Mouse (Mus musculus) liver, embryonic 14 days (tissue): Measurements from ENCODE around the gene Prdm15. TPM values are rescaled to one million over a fixed set of nuclear protein-coding genes. Genes with fewer than 3 reads are reported as not detected.

ENCODE experiments used
- polyA plus RNA-seq: library from polyadenylated mRNA; depleted of rRNA; stranded (reverse); fragments of >200 nt; gene quantifications from 2 replicates; pipeline ENCODE4 v1.2.3, GENCODE M21; 2012; rRNA removed

The Prdm15 gene
- polyA plus RNA-seq = 3.5 TPM in 2 replicates

DNA sequence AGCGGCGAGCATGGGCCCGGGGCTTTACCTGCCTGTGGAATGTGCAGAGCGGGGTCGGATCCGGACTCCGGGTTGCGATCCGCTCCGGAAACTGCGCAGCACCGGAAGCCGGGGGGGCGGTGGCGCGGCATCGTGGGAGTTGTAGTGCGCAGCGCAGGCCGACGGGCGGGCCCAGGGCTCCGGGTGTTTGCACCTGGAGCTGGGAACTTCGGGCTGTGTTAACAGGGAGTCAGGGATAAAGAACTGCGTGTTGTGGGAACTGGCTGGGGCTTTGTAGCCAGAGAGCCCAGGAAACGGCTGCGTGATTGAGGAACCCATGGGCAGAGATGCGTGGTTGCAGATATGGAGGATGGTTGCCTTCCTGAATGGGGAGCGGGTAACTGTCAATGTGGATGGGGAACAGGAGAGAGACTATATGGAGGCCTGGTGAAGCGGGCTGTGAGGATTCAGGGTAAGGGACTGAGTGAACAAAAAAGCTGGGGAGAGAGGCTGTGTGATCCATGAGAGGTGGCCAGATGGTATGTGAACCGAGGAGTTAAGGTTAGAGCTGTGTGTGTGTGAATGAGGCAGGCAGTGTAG lies at the start of gene Prdm15:
Prdm15 (minus strand) TSS at position 110 of the 579 bp plus-strand sequence.

DNA sequence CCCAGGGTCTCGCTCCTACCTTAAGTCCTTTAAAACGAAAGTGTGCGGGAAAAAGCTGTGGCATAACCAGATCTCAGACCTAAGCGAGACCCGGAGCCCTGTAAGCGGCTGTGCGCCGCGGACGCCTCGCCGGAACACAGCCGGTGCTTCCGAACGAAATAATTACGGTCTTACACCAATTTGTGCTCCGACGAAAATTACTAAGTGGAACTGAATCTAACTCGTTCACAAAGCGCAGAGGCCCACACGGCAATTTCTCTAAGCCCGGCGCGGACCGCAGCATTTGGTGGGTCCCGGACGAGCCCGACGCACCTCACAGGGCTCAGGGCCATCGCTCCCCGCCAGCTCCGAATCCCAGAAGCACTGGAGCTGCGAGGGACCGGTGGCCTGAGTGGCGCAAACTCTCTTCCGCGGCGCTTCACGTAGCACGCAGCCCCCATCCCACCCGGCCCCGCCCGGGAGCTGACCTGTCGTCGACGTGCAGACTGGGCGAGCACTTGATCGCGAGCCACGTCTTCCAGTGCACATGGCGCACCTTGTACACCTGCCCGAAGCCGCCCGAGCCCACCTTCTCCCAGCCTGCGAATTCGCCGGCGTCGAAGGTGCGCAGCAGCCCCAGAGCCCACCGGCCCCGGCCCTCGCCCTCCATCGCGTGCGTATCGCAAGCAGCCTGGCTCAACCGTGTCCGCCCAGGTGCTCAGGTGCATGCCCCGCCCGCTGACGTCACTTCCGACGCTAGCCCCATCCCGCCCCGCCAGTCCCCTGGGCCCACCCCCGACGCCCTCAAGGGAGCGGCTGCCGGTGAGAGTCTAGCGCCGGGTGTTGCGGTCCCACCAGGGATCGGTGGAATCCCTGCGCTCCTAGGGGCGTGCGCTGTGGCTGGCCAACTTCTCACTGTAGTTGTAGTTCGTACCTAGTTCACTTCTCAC lies 88.3 kb downstream of the Prdm15 start, which contains the start of gene Ripk4:
Ripk4 (minus strand) TSS at position 727 of the 929 bp plus-strand sequence.

Other genes with a start within 250 kb of the Prdm15 start
- gene Tmprss2, start 240.7 kb downstream of the Prdm15 start, polyA plus RNA-seq = 2.4 and 3.2 TPM in 2 replicates
- gene Ripk4, start 88.1 kb downstream of the Prdm15 start, polyA plus RNA-seq = 1.3 and 1.7 TPM in 2 replicates
- 1.9 and 2.1 TPM in 2 replicates for gene C2cd2, start 110.7 kb upstream of the Prdm15 start, polyA plus RNA-seq
- gene Zbtb21, start 110.8 kb upstream of the Prdm15 start, polyA plus RNA-seq = 3.2 and 4.3 TPM in 2 replicates
- gene B230307C23Rik, start 145.5 kb upstream of the Prdm15 start, polyA plus RNA-seq = 7.4 and 9.1 TPM in 2 replicates
- 5.3 and 5.5 TPM in 2 replicates for gene A630089N07Rik, start 230.6 kb upstream of the Prdm15 start, polyA plus RNA-seq